Mouse (Mus musculus) limb, embryonic 10.5 days (tissue): ENCODE data around the gene Commd1. TPM values are rescaled to one million over a fixed set of nuclear protein-coding genes. Genes with fewer than 3 reads are reported as not detected.
A peak's percentile ranks its signal among the peaks of the same experiment; 100 is the strongest.

Experiments
- DNase-seq: peaks from one replicate; pipeline ENCODE4 v3.0.0-alpha.2; 2017; ENCODE audit warnings: low spot score
- H3K27ac ChIP-seq: fragments of 300-500 bp; sonication (generic); 2 replicates; pipeline ENCODE4 v1.5.1; 2016; ENCODE audit warnings: mild to moderate bottlenecking
- H3K27me3 ChIP-seq: fragments of 300-500 bp; sonication (generic); 2 replicates; pipeline ENCODE4 v1.6.1; 2016; ENCODE audit warnings: low read depth, mild to moderate bottlenecking; ENCODE audit not compliant: poor library complexity, severe bottlenecking
- H3K36me3 ChIP-seq: fragments of 300-500 bp; sonication (generic); 2 replicates; pipeline ENCODE4 v1.6.1; 2016; ENCODE audit warnings: mild to moderate bottlenecking, moderate library complexity
- H3K4me1 ChIP-seq: fragments of 300-500 bp; sonication (generic); 2 replicates; pipeline ENCODE4 v1.6.1; 2016
- H3K4me3 ChIP-seq: fragments of 300-500 bp; sonication (generic); 2 replicates; pipeline ENCODE4 v1.5.1; 2016; ENCODE audit warnings: mild to moderate bottlenecking, moderate library complexity
- H3K9me3 ChIP-seq: fragments of 300-500 bp; sonication (generic); replicated peaks from 2 replicates; pipeline ENCODE4 v1.6.1; 2016; ENCODE audit warnings: mild to moderate bottlenecking
- WGBS: fragments of 180-500 bp; shearing (Covaris S2); methylation state at CpG from one replicate; pipeline ENCODE4 v1.1.7; 2016; 5-methylcytosine and 5-hydroxymethylcytosine counted together
- polyA plus RNA-seq: library from polyadenylated mRNA; unstranded; fragments of >200 nt; fragmentation: Nextera tagmentation; extraction: Ambion mirVana; gene quantifications from 2 replicates; pipeline ENCODE4 v1.2.1, GENCODE M21; 2016

Gene Commd1
- 376 and 399 TPM in 2 replicates for polyA plus RNA-seq

- Histone ChIP-seq H3K27ac (peak within 1 kb of the TSS; percentile 93), H3K9me3 (no peaks in the 10 kb centered on the region), H3K36me3 (peaks cover 21% of the 10 kb centered on the region), H3K4me1 (peaks cover 8% of the 10 kb centered on the region), H3K4me3 (peak within 1 kb of the TSS; percentile 75), H3K27me3 (no peaks in the 10 kb centered on the region)
- WGBS = 5% methylated on average over 42 of the region's 42 CpGs
- peak; percentile 96 for DNase-seq
Measured at GRCm38 (mm10) chr11:22981984-22982757, at the start of gene Commd1, which contains the start of gene Gm28048. Commd1 (minus strand) TSS chr11:22982382. Gm28048 (minus strand) TSS chr11:22982090.

- H3K36me3 ChIP-seq = no peaks in the 10 kb centered on the region
- 89% methylated on average over 6 of the region's 6 CpGs for WGBS
- no peak overlapping the region for H3K27ac ChIP-seq
- 0 out of 2 replicates have a peak, but pooled peaks cover 3% of the 10 kb centered on the region for H3K4me1 ChIP-seq
- no peak overlapping the region for H3K4me3 ChIP-seq
- H3K27me3 ChIP-seq = no peaks in the 10 kb centered on the region
- H3K9me3 ChIP-seq = no peaks in the 10 kb centered on the region
- no peak for DNase-seq
Measured at GRCm38 (mm10) chr11:23029399-23029798, 47.2 kb upstream of the Commd1 start.

- DNase-seq = no peak
- WGBS = 80% methylated on average over 3 of the region's 3 CpGs
- no peak overlapping the region for H3K27ac ChIP-seq
- no peak overlapping the region for H3K4me3 ChIP-seq
- no peaks in the 10 kb centered on the region for H3K9me3 ChIP-seq
- 0 out of 2 replicates have a peak, but pooled peaks cover 3% of the 10 kb centered on the region for H3K4me1 ChIP-seq
- H3K27me3 ChIP-seq = no peaks in the 10 kb centered on the region
- no peaks in the 10 kb centered on the region for H3K36me3 ChIP-seq
Measured at GRCm38 (mm10) chr11:23028957-23029356, 46.8 kb upstream of the Commd1 start.

GRCm38 (mm10) chr11:23024169-23024568 lies 42.0 kb upstream of the Commd1 start:
- DNase-seq = no peak
- no peak overlapping the region for H3K27ac ChIP-seq
- H3K27me3 ChIP-seq = no peaks in the 10 kb centered on the region
- no peaks in the 10 kb centered on the region for H3K36me3 ChIP-seq
- H3K4me1 ChIP-seq = peaks cover 5% of the 10 kb centered on the region; the same call in 1 of the 2 replicates
- no peaks in the 10 kb centered on the region for H3K9me3 ChIP-seq
- 91% methylated on average over 3 of the region's 3 CpGs for WGBS
- no peak overlapping the region for H3K4me3 ChIP-seq

- WGBS = 96% methylated on average over 2 of the region's 2 CpGs
- no peaks in the 10 kb centered on the region for H3K27me3 ChIP-seq
- no peaks in the 10 kb centered on the region for H3K9me3 ChIP-seq
- H3K4me1 ChIP-seq = peaks cover 5% of the 10 kb centered on the region; the same call in 1 of the 2 replicates
- H3K36me3 ChIP-seq = no peaks in the 10 kb centered on the region
- no peak overlapping the region for H3K27ac ChIP-seq
- H3K4me3 ChIP-seq = no peak overlapping the region
- DNase-seq = no peak
Measured at GRCm38 (mm10) chr11:23023155-23023554, 41.0 kb upstream of the Commd1 start.

- no peak overlapping the region for H3K4me3 ChIP-seq
- no peaks in the 10 kb centered on the region for H3K9me3 ChIP-seq
- peaks cover 3% of the 10 kb centered on the region; the same call in 1 of the 2 replicates for H3K4me1 ChIP-seq
- no peak overlapping the region for H3K27ac ChIP-seq
- DNase-seq = no peak
- H3K36me3 ChIP-seq = no peaks in the 10 kb centered on the region
- no peaks in the 10 kb centered on the region for H3K27me3 ChIP-seq
- WGBS = 96% methylated on average over 14 of the region's 14 CpGs
Measured at GRCm38 (mm10) chr11:23020841-23021240, 38.7 kb upstream of the Commd1 start.

- Histone ChIP-seq H3K27me3 (no peaks in the 10 kb centered on the region), H3K4me3 (no peak overlapping the region), H3K27ac (no peak overlapping the region), H3K9me3 (no peaks in the 10 kb centered on the region), H3K36me3 (no peaks in the 10 kb centered on the region), H3K4me1 (peaks cover 3% of the 10 kb centered on the region; the same call in 1 of the 2 replicates)
- DNase-seq = no peak
- 77% methylated on average over 24 of the region's 24 CpGs for WGBS
Measured at GRCm38 (mm10) chr11:23020116-23020770, 38.1 kb upstream of the Commd1 start.

GRCm38 (mm10) chr11:23017943-23018342 lies 35.8 kb upstream of the Commd1 start:
- H3K4me3 ChIP-seq = no peak overlapping the region

GRCm38 (mm10) chr11:23014996-23015395 lies 32.8 kb upstream of the Commd1 start:
- no peaks in the 10 kb centered on the region for H3K9me3 ChIP-seq
- H3K27me3 ChIP-seq = no peaks in the 10 kb centered on the region
- 80% methylated on average over 6 of the region's 6 CpGs for WGBS
- H3K36me3 ChIP-seq = no peaks in the 10 kb centered on the region
- no peaks in the 10 kb centered on the region for H3K4me1 ChIP-seq
- DNase-seq = no peak
- H3K27ac ChIP-seq = no peak overlapping the region
- H3K4me3 ChIP-seq = no peak overlapping the region

More at GRCm38 (mm10) chr11:23017943-23018342, 35.8 kb upstream of the Commd1 start:
- 89% methylated on average over 4 of the region's 4 CpGs for WGBS
- no peak overlapping the region for H3K27ac ChIP-seq
- no peaks in the 10 kb centered on the region for H3K36me3 ChIP-seq
- H3K4me1 ChIP-seq = peaks cover 3% of the 10 kb centered on the region; the same call in 1 of the 2 replicates
- H3K27me3 ChIP-seq = no peaks in the 10 kb centered on the region
- DNase-seq = no peak
- H3K9me3 ChIP-seq = no peaks in the 10 kb centered on the region

GRCm38 (mm10) chr11:23013580-23014294 lies 31.6 kb upstream of the Commd1 start:
- Histone ChIP-seq H3K27me3 (no peaks in the 10 kb centered on the region), H3K9me3 (no peaks in the 10 kb centered on the region), H3K4me1 (no peaks in the 10 kb centered on the region), H3K36me3 (no peaks in the 10 kb centered on the region), H3K27ac (no peak overlapping the region), H3K4me3 (no peak overlapping the region)
- DNase-seq = no peak
- 84% methylated on average over 4 of the region's 4 CpGs for WGBS

GRCm38 (mm10) chr11:23013096-23013495 lies 30.9 kb upstream of the Commd1 start:
- Histone ChIP-seq H3K9me3 (no peaks in the 10 kb centered on the region), H3K4me3 (no peak overlapping the region), H3K27ac (no peak overlapping the region), H3K27me3 (no peaks in the 10 kb centered on the region), H3K4me1 (0 out of 2 replicates have a peak, but pooled peaks cover 4% of the 10 kb centered on the region), H3K36me3 (no peaks in the 10 kb centered on the region)
- WGBS = 85% methylated on average over 1 of the region's 1 CpGs
- no peak for DNase-seq

- H3K4me3 ChIP-seq = peak overlapping the region; percentile 71
Measured at GRCm38 (mm10) chr11:23008824-23009200, 26.6 kb upstream of the Commd1 start.

More at GRCm38 (mm10) chr11:23008824-23009200, 26.6 kb upstream of the Commd1 start:
- 0 out of 2 replicates have a peak, but pooled peaks cover 8% of the 10 kb centered on the region for H3K4me1 ChIP-seq
- H3K36me3 ChIP-seq = peaks cover 20% of the 10 kb centered on the region
- WGBS = 49% methylated on average over 4 of the region's 4 CpGs
- peak overlapping the region; percentile 87 for H3K27ac ChIP-seq
- no peaks in the 10 kb centered on the region for H3K9me3 ChIP-seq
- no peak for DNase-seq
- no peaks in the 10 kb centered on the region for H3K27me3 ChIP-seq
